Mouse (Mus musculus) MEL (cell line): ENCODE measurements around the gene Ndufb7.

ENCODE experiments used
- CTCF ChIP-seq, 3 experiments: IDR thresholded peaks in 2 of 3; conservative IDR thresholded peaks in 1 of 3; 2 replicates each; pipeline ENCODE4 v1.5.1; 2011 to 2012; ENCODE audit warnings: low read length in 3 of 3, low read depth in 2 of 3, mild to moderate bottlenecking in 2 of 3, improper control_type of control experiment in 1 of 3, inconsistent platforms in 1 of 3, mixed read lengths in 1 of 3, moderate library complexity in 1 of 3; ENCODE audit not compliant: control insufficient read depth in 1 of 3, insufficient read depth in 1 of 3, poor library complexity in 1 of 3, severe bottlenecking in 1 of 3
- EP300 ChIP-seq, 2 experiments: IDR thresholded peaks; 2 replicates each; pipeline ENCODE4 v1.6.1; 2011; ENCODE audit warnings: improper control_type of control experiment in 2 of 2, low read length in 2 of 2, low read depth in 1 of 2, mild to moderate bottlenecking in 1 of 2
- ETS1 ChIP-seq: IDR thresholded peaks from 2 replicates; pipeline ENCODE4 v1.6.1; 2012; ENCODE audit warnings: low read depth, mild to moderate bottlenecking, inconsistent platforms, low read length, improper control_type of control experiment, moderate library complexity
- GATA1 ChIP-seq: IDR thresholded peaks from 2 replicates; pipeline ENCODE4 v1.6.1; 2011; ENCODE audit warnings: low read depth, low read length, improper control_type of control experiment
- MYB ChIP-seq: IDR thresholded peaks from 2 replicates; pipeline ENCODE4 v1.6.1; 2011; ENCODE audit warnings: mild to moderate bottlenecking, low read depth, low read length, improper control_type of control experiment
- POLR2A ChIP-seq, 2 experiments: IDR thresholded peaks; 2 replicates each; pipeline ENCODE4 v1.6.1; 2011 to 2012; ENCODE audit warnings: low read length in 2 of 2, mild to moderate bottlenecking in 2 of 2, control low read depth in 1 of 2, improper control_type of control experiment in 1 of 2, low read depth in 1 of 2, moderate library complexity in 1 of 2; ENCODE audit not compliant: control insufficient read depth in 1 of 2, insufficient read depth in 1 of 2, poor library complexity in 1 of 2
- TAL1 ChIP-seq: IDR thresholded peaks from 2 replicates; pipeline ENCODE4 v1.6.1; 2012; ENCODE audit warnings: mild to moderate bottlenecking, inconsistent platforms, low read length, moderate library complexity, mixed read lengths
- USF2 ChIP-seq, 2 experiments: IDR thresholded peaks; 2 replicates each; pipeline ENCODE4 v1.6.1; 2011 to 2012; ENCODE audit warnings: improper control_type of control experiment in 2 of 2, low read length in 2 of 2, borderline replicate concordance in 1 of 2, inconsistent platforms in 1 of 2, low read depth in 1 of 2, mild to moderate bottlenecking in 1 of 2; ENCODE audit not compliant: insufficient read depth in 1 of 2
- ZKSCAN1 ChIP-seq: IDR thresholded peaks from 2 replicates; pipeline ENCODE4 v1.6.1; 2012; ENCODE audit warnings: low read depth, mild to moderate bottlenecking, inconsistent platforms, low read length, improper control_type of control experiment, moderate library complexity

DNA sequence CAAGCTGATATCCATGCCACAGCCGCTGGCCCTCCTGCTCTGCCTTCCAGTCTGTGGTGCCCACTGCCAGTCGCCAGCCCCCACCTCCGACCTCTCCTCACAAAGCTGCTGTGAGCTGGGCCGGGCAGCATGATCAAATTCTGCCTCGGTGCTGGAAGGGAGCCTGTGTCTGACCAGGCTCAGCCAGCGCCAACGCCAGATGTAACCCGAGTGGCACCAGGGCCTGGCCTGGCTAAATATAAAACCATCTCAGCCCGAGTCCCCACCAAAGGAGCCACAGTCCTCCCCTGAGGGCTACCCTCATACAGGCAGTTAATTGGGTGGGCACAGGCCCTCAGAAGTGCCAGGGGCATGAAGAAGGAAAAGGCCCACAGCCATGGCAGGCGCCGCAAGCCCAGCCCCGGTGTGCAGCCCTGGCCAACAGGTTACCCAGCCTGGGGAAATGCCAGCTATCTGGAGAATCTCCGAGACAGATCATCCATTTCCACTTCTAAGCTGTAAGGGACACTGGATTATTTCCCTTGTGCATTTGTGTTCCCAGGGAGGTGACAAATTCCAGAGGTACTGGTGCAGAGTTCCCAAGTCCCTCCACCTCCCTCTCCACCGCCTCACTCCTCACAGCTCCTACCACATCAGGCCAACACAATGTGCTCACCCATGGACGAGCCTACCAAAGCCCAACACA, 8.3 kb downstream of the Ndufb7 start:
- TF ChIP-seq GATA1 (no peak), MYB (no peak), EP300 (IDR thresholded peaks at IDR 0.05; ENCODE audit: low read depth in 1 of 2, low read length in 2 of 2) (no peak), CTCF (IDR thresholded peaks at IDR 0.05 in 2 of 3, conservative IDR thresholded peaks at IDR 0.05 in 1 of 3; ENCODE audit: control insufficient read depth in 1 of 3, insufficient read depth in 1 of 3, low read depth in 2 of 3, low read length in 3 of 3, poor library complexity in 1 of 3, severe bottlenecking in 1 of 3) (no peak), POLR2A (IDR thresholded peaks at IDR 0.05; ENCODE audit: control insufficient read depth in 1 of 2, insufficient read depth in 1 of 2, low read depth in 1 of 2, low read length in 2 of 2, poor library complexity in 1 of 2) (no peak), ZKSCAN1 (no peak), TAL1 (no peak), USF2 (IDR thresholded peaks at IDR 0.05; ENCODE audit: borderline replicate concordance in 1 of 2, insufficient read depth in 1 of 2, low read depth in 1 of 2, low read length in 2 of 2) (no peak), ETS1 (no peak)
